In genomic region chr6:86406306-86406705, GRCm38 (mm10) we compare ENCODE assay signal across 11 mouse cellular contexts. TPM values are rescaled to one million over a fixed set of nuclear protein-coding genes. Genes with fewer than 3 reads are reported as not detected.
DNase-seq lines count a peak whose midpoint lies in the region; ATAC-seq and TF ChIP-seq lines count a peak whose summit lies in the region.
"Had no signal": no experiment of that assay in that cellular context is flagged by ENCODE, and none has a peak within 500 bp of the region (broad histone marks: within the 10 kb centered on the region; RNA-seq: fewer than 3 reads in every experiment).

No protein-coding gene starts in this region.

- peaks cover 16% of the 10 kb centered on the region for H3K36me3 ChIP-seq in lung, embryonic 14.5 days (ENCODE audit: insufficient read depth)
- H3K36me3 ChIP-seq in hindbrain, postnatal 0 days (ENCODE audit: insufficient read depth, low read length) = no peaks in the 10 kb centered on the region
- H3K36me3 ChIP-seq in neural tube, embryonic 15.5 days = no peaks in the 10 kb centered on the region

- DNase-seq in cerebellum, adult 9-10 months = peak; percentile 43
- DNase-seq in lung, embryonic 14.5 days = no peak
- DNase-seq in lung, postnatal 36 days = no peak
- no peak for DNase-seq in hindbrain, postnatal 0 days (ENCODE audit: low spot score)
- DNase-seq in right cerebral cortex, postnatal 14 days = no peak
- no peak for DNase-seq in layer of hippocampus, adult 9-10 months (ENCODE audit: low spot score)
- DNase-seq: right cerebral cortex, postnatal 25 days had no signal

- H3K4me1 ChIP-seq in lung, embryonic 14.5 days (ENCODE audit: insufficient read depth) = no peaks in the 10 kb centered on the region
- H3K4me1 ChIP-seq in hindbrain, postnatal 0 days (ENCODE audit: insufficient read depth, low read length) = peaks cover 8% of the 10 kb centered on the region
- peaks cover 44% of the 10 kb centered on the region for H3K4me1 ChIP-seq in neural tube, embryonic 15.5 days

- no peak for TF ChIP-seq CTCF in lung, embryonic 14.5 days (IDR thresholded peaks at IDR 0.05; ENCODE audit: low read depth)
- no peak for TF ChIP-seq CTCF in hindbrain, postnatal 0 days (IDR thresholded peaks at IDR 0.05; ENCODE audit: low read depth)

- H3K9me3 ChIP-seq in lung, embryonic 14.5 days (ENCODE audit: low read depth, low read length) = no peaks in the 10 kb centered on the region
- H3K9me3 ChIP-seq in hindbrain, postnatal 0 days (ENCODE audit: low read length) = no peaks in the 10 kb centered on the region
- no peaks in the 10 kb centered on the region for H3K9me3 ChIP-seq in neural tube, embryonic 15.5 days (replicated peaks)

- no peak for ATAC-seq in cerebellum, adult (ENCODE audit: insufficient number of reproducible peaks, low FRiP score, low TSS enrichment)
- ATAC-seq in lung, embryonic 14.5 days (ENCODE audit: insufficient read depth) = no peak
- ATAC-seq in hindbrain, postnatal 0 days = no peak
- ATAC-seq in neural tube, embryonic 15.5 days (ENCODE audit: low FRiP score) = no peak

- no peaks in the 10 kb centered on the region for H3K27me3 ChIP-seq in lung, embryonic 14.5 days (ENCODE audit: insufficient read depth, low read length)
- H3K27me3 ChIP-seq in hindbrain, postnatal 0 days (ENCODE audit: insufficient read depth, low read length) = no peaks in the 10 kb centered on the region
- H3K27me3 ChIP-seq in neural tube, embryonic 15.5 days (replicated peaks) = no peaks in the 10 kb centered on the region

- H3K4me3 ChIP-seq in lung, embryonic 14.5 days (ENCODE audit: low read depth, low read length) = peak overlapping the region; percentile 78; the same call in 1 of the 2 replicates
- peak overlapping the region; percentile 89 for H3K4me3 ChIP-seq in hindbrain, postnatal 0 days (ENCODE audit: low read length)
- H3K4me3 ChIP-seq in neural tube, embryonic 15.5 days (replicated peaks) = peak overlapping the region; percentile 29

- H3K9ac ChIP-seq in lung, embryonic 14.5 days = no peak overlapping the region
- no peak overlapping the region for H3K9ac ChIP-seq in hindbrain, postnatal 0 days (replicated peaks; ENCODE audit: low read length)
- no peak overlapping the region for H3K9ac ChIP-seq in neural tube, embryonic 15.5 days (replicated peaks)

- H3K27ac ChIP-seq in lung, embryonic 14.5 days (ENCODE audit: low read depth) = no peak overlapping the region
- H3K27ac ChIP-seq in hindbrain, postnatal 0 days = no peak overlapping the region
- no peak overlapping the region for H3K27ac ChIP-seq in neural tube, embryonic 15.5 days (replicated peaks)

- H3K4me2 ChIP-seq in lung, embryonic 14.5 days = peak overlapping the region; percentile 76
- peak overlapping the region; percentile 66 for H3K4me2 ChIP-seq in hindbrain, postnatal 0 days (ENCODE audit: low read depth, low read length)
- peak overlapping the region; percentile 71 for H3K4me2 ChIP-seq in neural tube, embryonic 15.5 days

RNA-seq across cellular contexts. Expression of gene Tia1, which starts 2.3 kb away (rescaled TPM):
- 208 and 219 TPM in 2 replicates for polyA plus RNA-seq in lung, embryonic 14.5 days (2014; fragmentation: Nextera tagmentation; extraction: Ambion mirVana)
- total RNA-seq in hindbrain, postnatal 0 days (2014; rRNA removed) = 138 and 148 TPM in 2 replicates
- polyA plus RNA-seq in hindbrain, postnatal 0 days (2015; fragmentation: Nextera tagmentation; extraction: Ambion mirVana) = 190 and 211 TPM in 2 replicates
- polyA plus RNA-seq in neural tube, embryonic 15.5 days (2015; fragmentation: Nextera tagmentation; extraction: Ambion mirVana) = 275 and 303 TPM in 2 replicates

RNA-seq across cellular contexts. Expression of gene Pcyox1, which starts 9.4 kb away (rescaled TPM):
- 83.5 and 88.1 TPM in 2 replicates for polyA plus RNA-seq in lung, embryonic 14.5 days (2014; fragmentation: Nextera tagmentation; extraction: Ambion mirVana)
- 74.3 and 80.9 TPM in 2 replicates for total RNA-seq in hindbrain, postnatal 0 days (2014; rRNA removed)
- 102 and 104 TPM in 2 replicates for polyA plus RNA-seq in hindbrain, postnatal 0 days (2015; fragmentation: Nextera tagmentation; extraction: Ambion mirVana)
- polyA plus RNA-seq in neural tube, embryonic 15.5 days (2015; fragmentation: Nextera tagmentation; extraction: Ambion mirVana) = 79.8 and 89.6 TPM in 2 replicates

RNA-seq across cellular contexts. Expression of gene Gm44790, which starts 20.2 kb away (rescaled TPM):
- polyA plus RNA-seq in lung, embryonic 14.5 days (2014; fragmentation: Nextera tagmentation; extraction: Ambion mirVana) = 0.72 TPM in 1 of 2 replicates, not detected in the other
- total RNA-seq in hindbrain, postnatal 0 days (2014; rRNA removed) = not detected in 2 replicates
- polyA plus RNA-seq in hindbrain, postnatal 0 days (2015; fragmentation: Nextera tagmentation; extraction: Ambion mirVana) = not detected in 2 replicates
- polyA plus RNA-seq in neural tube, embryonic 15.5 days (2015; fragmentation: Nextera tagmentation; extraction: Ambion mirVana) = not detected in 2 replicates
- total RNA-seq: left cerebral cortex, postnatal 25 days; megakaryocyte, adult 5-6 weeks had no signal

RNA-seq across cellular contexts. Expression of gene C87436, which starts 31.9 kb away (rescaled TPM):
- polyA plus RNA-seq in lung, embryonic 14.5 days (2014; fragmentation: Nextera tagmentation; extraction: Ambion mirVana) = 22.2 and 24.3 TPM in 2 replicates
- total RNA-seq in hindbrain, postnatal 0 days (2014; rRNA removed) = 14.4 and 17.6 TPM in 2 replicates
- 15.9 and 19.6 TPM in 2 replicates for polyA plus RNA-seq in hindbrain, postnatal 0 days (2015; fragmentation: Nextera tagmentation; extraction: Ambion mirVana)
- polyA plus RNA-seq in neural tube, embryonic 15.5 days (2015; fragmentation: Nextera tagmentation; extraction: Ambion mirVana) = 22.2 and 25.6 TPM in 2 replicates

RNA-seq across cellular contexts. Expression of gene Snrpg, which starts 35.2 kb away (rescaled TPM):
- 723 and 735 TPM in 2 replicates for polyA plus RNA-seq in lung, embryonic 14.5 days (2014; fragmentation: Nextera tagmentation; extraction: Ambion mirVana)
- total RNA-seq in hindbrain, postnatal 0 days (2014; rRNA removed) = 45.1 and 48.1 TPM in 2 replicates
- 278 and 289 TPM in 2 replicates for polyA plus RNA-seq in hindbrain, postnatal 0 days (2015; fragmentation: Nextera tagmentation; extraction: Ambion mirVana)
- polyA plus RNA-seq in neural tube, embryonic 15.5 days (2015; fragmentation: Nextera tagmentation; extraction: Ambion mirVana) = 344 and 348 TPM in 2 replicates

Comparison
In these comparisons a context has a peak if more than half of its experiments do, and no peak if none do; other contexts are left out.
1. H3K4me3 ChIP-seq: peak in every context shown above with its lines; median percentile 89 in hindbrain, postnatal 0 days; 78 in lung, embryonic 14.5 days; 29 in neural tube, embryonic 15.5 days.